Mouse (Mus musculus): ENCODE measurements at regions not wholly inside any gene's neighbourhood (a gene's known extent, or its start where the extent isn't known, plus 50 kb on each side); places are given as distances from the start of the nearest gene placed in this dataset.

GRCm38 (mm10) chr10:124803997-124804614, 585.2 kb downstream of the Slc16a7 start:
- Histone ChIP-seq H3K27me3 (replicated peaks; ENCODE audit: control insufficient read depth, insufficient read depth, low read length) (no peaks in the 10 kb centered on the region), H3K9me3 (replicated peaks; ENCODE audit: control insufficient read depth, low read length) (no peaks in the 10 kb centered on the region), H3K36me3 (ENCODE audit: control insufficient read depth, insufficient read depth, low read length) (no peaks in the 10 kb centered on the region), H3K27ac (ENCODE audit: low read depth, low read length) (no peak overlapping the region), H3K4me3 (ENCODE audit: low read depth, low read length) (no peak overlapping the region), H3K4me2 (ENCODE audit: low read length) (no peak overlapping the region), H3K4me1 (ENCODE audit: control insufficient read depth, insufficient read depth, low read length) (no peaks in the 10 kb centered on the region), H3K9ac (ENCODE audit: low read length) (no peak overlapping the region)
- 17% methylated on average over 3 of the region's 3 CpGs for WGBS
- DNase-seq (ENCODE audit: low spot score) = peak; percentile 19
- ATAC-seq = peak; percentile 37; the same call in 1 of the 2 replicates

Data from forebrain, embryonic 14.5 days (tissue).